ENCODE assay signal across 16 mouse cellular contexts in genomic region chr4:134955196-134955595, GRCm38 (mm10).
"Had no signal": no experiment of that assay in that cellular context is flagged by ENCODE, and none has a peak within 500 bp of the region (broad histone marks: within the 10 kb centered on the region; RNA-seq: fewer than 3 reads in every experiment).

No protein-coding gene starts in this region.

- H3K27ac ChIP-seq: neural tube, embryonic 12.5 days; neural tube, embryonic 13.5 days; stomach, embryonic 15.5 days; stomach, postnatal 0 days had no signal

- H3K9me3 ChIP-seq: neural tube, embryonic 12.5 days; neural tube, embryonic 13.5 days; stomach, embryonic 15.5 days had no signal

- H3K4me1 ChIP-seq: neural tube, embryonic 12.5 days had no signal

- DNase-seq: retina, postnatal 1 day; right cerebral cortex, adult 18-20 months; right cerebral cortex, postnatal 14 days; right cerebral cortex, postnatal 25 days; right cerebral cortex, postnatal 4 days; spleen, adult 18-20 months; thymus, adult 18-20 months; thymus, adult 2 months; thymus, postnatal 14 days; thymus, postnatal 25 days; thymus, postnatal 36 days; thymus, postnatal 4 days had no signal

- H3K9ac ChIP-seq: neural tube, embryonic 12.5 days; stomach, embryonic 15.5 days had no signal

- H3K4me3 ChIP-seq: neural tube, embryonic 12.5 days; neural tube, embryonic 13.5 days; stomach, embryonic 15.5 days had no signal

- H3K4me2 ChIP-seq: neural tube, embryonic 13.5 days; stomach, embryonic 15.5 days had no signal

- H3K36me3 ChIP-seq: neural tube, embryonic 12.5 days; neural tube, embryonic 13.5 days; stomach, embryonic 15.5 days had no signal
